Mouse (Mus musculus): ENCODE measurements around the gene Lrrc10b. TPM values are rescaled to one million over a fixed set of nuclear protein-coding genes. Genes with fewer than 3 reads are reported as not detected.

Lrrc10b gene
- polyA plus RNA-seq, 1 experiment from 2014 or later, result 0.59 TPM

DNA sequence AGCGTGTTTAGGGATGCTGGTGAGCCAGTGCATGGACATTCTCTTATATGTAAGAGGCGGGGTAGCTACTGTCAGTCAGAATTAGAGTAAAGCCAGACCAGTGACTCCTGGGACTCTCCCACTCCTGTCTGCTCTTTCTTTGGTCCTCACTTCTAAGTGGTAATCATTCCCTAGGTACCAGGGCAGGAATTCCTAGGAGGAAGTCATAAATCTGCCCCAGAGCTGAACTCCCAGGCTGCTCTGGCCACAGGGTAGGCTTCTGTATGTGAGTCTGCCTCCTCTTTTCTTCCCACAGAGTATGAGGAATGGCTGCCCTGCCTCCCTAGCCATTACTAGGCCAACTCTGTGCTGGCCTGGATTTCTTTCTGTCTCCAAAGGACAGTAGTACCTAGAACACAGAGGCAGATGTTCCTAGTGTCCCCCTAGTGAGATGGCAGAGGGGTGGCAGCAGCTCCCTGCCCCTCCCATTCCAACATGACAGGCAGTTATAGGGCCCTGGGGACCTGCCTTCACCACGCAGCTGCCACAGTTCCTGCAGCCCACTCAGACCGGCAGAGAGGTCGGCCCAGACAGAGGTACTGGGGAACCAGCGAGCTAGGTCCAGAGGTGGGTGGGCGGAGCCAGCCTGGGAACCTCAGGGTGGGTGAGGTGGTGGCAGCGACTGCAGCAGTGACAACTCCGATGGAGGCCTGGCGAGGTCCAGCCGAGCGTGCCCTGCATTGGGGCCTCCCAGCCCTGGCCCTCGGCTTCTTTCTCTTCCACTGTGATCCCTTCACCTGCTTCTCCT lies 31.6 kb downstream of the Lrrc10b start:
- no peak for ATAC-seq (ENCODE audit: insufficient number of reproducible peaks, insufficient read depth, low FRiP score, low TSS enrichment)
- Histone ChIP-seq H3K9ac (no peak overlapping the region), H3K4me3 (no peak overlapping the region), H3K27ac (no peak overlapping the region), H3K4me2 (replicated peaks) (no peak overlapping the region), H3K4me1 (peaks cover 25% of the 10 kb centered on the region), H3K27me3 (peaks cover 36% of the 10 kb centered on the region), H3K36me3 (no peaks in the 10 kb centered on the region), H3K9me3 (no peaks in the 10 kb centered on the region)
- 51% methylated on average over 13 of the region's 13 CpGs for WGBS

DNA sequence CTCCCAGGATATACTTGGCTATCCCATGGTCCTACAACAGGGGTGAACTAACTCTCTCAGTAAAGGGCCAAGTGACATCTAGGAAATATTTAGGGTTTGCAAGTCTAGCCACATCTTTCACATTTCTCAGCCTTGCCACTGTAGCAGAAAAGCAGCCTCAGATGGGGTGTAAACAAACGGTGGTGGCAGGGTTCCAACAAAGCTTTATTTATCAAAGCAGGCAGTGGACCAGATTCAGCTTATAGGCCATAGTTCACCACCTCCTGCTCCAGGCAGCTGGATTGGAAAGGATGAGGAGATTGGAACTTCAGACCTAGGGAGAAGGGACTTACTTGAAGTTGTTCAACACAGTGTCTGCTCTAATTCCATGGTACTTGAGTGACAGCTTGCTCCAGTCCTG lies 32.5 kb downstream of the Lrrc10b start:
- Histone ChIP-seq H3K9me3 (no peaks in the 10 kb centered on the region), H3K27me3 (peaks cover 36% of the 10 kb centered on the region), H3K4me3 (no peak overlapping the region), H3K27ac (no peak overlapping the region), H3K36me3 (no peaks in the 10 kb centered on the region), H3K4me1 (peaks cover 16% of the 10 kb centered on the region), H3K9ac (no peak overlapping the region), H3K4me2 (replicated peaks) (no peak overlapping the region)
- 58% methylated on average over 1 of the region's 1 CpGs for WGBS
- ATAC-seq (ENCODE audit: insufficient number of reproducible peaks, insufficient read depth, low FRiP score, low TSS enrichment), result no peak

DNA sequence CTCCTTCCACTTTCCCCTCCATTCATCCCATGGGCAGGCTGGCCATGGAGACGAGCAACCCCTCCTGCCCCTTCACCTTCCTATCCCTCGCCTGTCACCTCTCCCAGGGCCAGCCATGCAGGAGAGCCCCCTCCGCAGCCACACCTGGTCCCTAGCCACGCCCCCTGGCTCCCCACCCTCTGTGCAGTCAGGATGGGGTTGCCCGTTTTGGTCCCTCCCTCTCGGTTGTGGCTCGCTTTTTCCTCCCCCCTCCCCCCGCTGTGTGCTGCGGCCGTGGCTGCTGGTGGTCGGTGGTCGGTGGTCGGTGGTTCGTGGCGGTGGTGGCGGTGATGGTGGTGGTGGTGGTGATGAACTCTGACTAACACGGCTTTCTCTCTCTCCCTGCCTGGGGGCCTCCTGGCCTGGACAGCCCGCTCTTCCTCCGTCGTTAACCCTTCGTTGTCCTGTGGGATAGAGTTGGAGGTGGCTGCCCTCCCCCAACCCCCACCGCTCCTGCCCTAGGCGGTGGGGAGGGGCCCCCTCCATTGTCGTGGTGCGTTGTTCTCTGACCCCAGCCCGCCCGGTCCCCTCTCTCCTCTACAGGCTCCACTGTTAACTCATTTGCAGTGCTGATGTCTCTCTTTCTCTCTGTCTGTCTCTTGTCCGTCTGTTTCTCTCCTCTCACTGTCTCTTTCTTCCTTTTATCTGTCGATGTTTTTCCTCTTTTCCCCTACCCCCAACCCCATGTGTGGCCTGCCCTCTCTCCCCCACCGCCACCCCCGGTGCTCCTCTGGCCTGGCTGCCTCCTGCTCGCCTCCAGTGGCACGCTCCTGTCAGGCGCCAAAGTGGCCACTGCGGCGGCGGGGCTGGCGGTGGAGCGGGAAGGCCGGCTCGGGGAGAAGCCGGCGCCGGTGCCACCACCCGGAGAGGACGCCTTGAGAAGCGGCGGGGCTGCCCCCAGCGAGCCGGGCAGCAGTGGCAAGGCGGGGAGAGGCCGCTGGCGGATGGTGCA lies 35.0 kb downstream of the Lrrc10b start:
- Histone ChIP-seq H3K4me1 (peaks cover 15% of the 10 kb centered on the region), H3K36me3 (no peaks in the 10 kb centered on the region), H3K27me3 (peaks cover 36% of the 10 kb centered on the region), H3K9ac (peak overlapping the region; percentile 45), H3K4me2 (replicated peaks) (peak overlapping the region; percentile 73), H3K4me3 (peak overlapping the region; percentile 39), H3K9me3 (no peaks in the 10 kb centered on the region), H3K27ac (no peak overlapping the region)
- ATAC-seq (ENCODE audit: insufficient number of reproducible peaks, insufficient read depth, low FRiP score, low TSS enrichment), result no peak
- 1% methylated on average over 50 of the region's 53 CpGs for WGBS

DNA sequence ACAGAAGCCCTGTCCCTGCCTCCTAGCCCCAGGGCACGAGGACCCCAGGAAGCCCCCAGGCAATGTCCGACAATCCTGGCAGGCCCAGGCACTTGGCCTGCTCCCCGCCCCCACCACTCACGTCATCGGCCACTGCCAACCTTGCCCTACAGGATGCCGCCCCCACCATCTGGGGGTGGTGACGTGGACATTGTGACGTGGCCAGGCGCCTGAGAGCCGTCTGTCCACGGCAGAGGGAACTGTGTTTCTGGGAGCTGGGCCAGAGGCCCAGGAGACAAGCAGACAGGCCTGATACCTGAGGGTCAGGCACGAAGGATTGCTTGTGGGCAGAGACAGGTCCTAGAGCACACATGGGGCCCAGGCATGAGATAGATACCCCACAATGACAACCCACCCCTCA lies 39.8 kb downstream of the Lrrc10b start:
- no peak for ATAC-seq (ENCODE audit: insufficient number of reproducible peaks, insufficient read depth, low FRiP score, low TSS enrichment)
- Histone ChIP-seq H3K27ac (no peak overlapping the region), H3K9me3 (no peaks in the 10 kb centered on the region), H3K4me1 (peaks cover 23% of the 10 kb centered on the region), H3K36me3 (no peaks in the 10 kb centered on the region), H3K4me3 (no peak overlapping the region), H3K27me3 (peaks cover 14% of the 10 kb centered on the region), H3K4me2 (replicated peaks) (no peak overlapping the region), H3K9ac (no peak overlapping the region)
- 68% methylated on average over 12 of the region's 12 CpGs for WGBS

DNA sequence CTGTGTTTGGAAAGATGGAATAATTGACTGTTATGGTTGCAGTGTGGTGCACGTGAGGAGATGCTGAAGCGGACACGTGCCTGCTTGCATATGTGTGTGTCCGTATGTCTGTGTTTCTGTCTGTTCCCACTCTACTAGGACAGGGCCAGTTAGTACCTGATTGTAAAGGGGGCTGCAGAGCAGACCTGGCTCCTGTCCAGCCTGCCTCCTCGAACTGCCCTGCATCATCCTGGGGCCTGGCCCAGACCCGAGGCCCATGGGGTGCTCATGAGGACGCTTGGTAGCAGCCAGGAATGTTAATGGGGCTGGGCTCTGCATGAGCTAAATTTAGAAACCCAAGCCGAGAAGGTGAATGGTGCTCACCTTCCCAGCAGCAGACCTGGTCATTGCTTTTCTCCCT lies 40.4 kb downstream of the Lrrc10b start:
- Histone ChIP-seq H3K4me3 (no peak overlapping the region), H3K27me3 (peaks cover 9% of the 10 kb centered on the region), H3K9ac (no peak overlapping the region), H3K36me3 (no peaks in the 10 kb centered on the region), H3K27ac (no peak overlapping the region), H3K9me3 (no peaks in the 10 kb centered on the region), H3K4me2 (replicated peaks) (no peak overlapping the region), H3K4me1 (peaks cover 18% of the 10 kb centered on the region)
- ATAC-seq (ENCODE audit: insufficient number of reproducible peaks, insufficient read depth, low FRiP score, low TSS enrichment), result no peak
- WGBS, result 54% methylated on average over 8 of the region's 8 CpGs

DNA sequence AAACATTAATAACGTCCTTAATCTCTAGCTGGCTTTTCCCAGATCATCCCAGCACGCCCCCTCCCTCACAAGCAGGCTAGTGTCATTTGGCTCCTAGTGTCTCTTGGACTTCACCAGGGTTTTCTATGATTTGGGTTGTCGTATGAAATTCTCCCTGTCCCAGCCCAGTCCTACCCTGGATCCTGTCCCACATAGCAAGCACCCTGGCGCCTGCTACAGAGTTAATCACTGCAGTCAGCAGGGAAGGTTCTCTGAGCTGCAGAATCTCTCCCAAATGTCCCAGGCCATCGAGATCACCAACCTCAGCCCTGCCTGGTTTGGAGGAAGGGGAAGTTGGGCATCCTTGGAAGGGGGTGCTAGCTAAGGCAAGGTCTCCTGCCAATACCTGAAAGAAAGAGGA lies 41.8 kb downstream of the Lrrc10b start:
- H3K4me2 ChIP-seq (replicated peaks), result no peak overlapping the region
- peaks cover 14% of the 10 kb centered on the region for H3K4me1 ChIP-seq
- H3K27ac ChIP-seq, result no peak overlapping the region
- 68% methylated on average over 5 of the region's 5 CpGs for WGBS
- no peaks in the 10 kb centered on the region for H3K27me3 ChIP-seq
- no peaks in the 10 kb centered on the region for H3K36me3 ChIP-seq
- H3K9me3 ChIP-seq, result no peaks in the 10 kb centered on the region
- no peak overlapping the region for H3K4me3 ChIP-seq
- no peak for ATAC-seq (ENCODE audit: insufficient number of reproducible peaks, insufficient read depth, low FRiP score, low TSS enrichment)
- no peak overlapping the region for H3K9ac ChIP-seq

DNA sequence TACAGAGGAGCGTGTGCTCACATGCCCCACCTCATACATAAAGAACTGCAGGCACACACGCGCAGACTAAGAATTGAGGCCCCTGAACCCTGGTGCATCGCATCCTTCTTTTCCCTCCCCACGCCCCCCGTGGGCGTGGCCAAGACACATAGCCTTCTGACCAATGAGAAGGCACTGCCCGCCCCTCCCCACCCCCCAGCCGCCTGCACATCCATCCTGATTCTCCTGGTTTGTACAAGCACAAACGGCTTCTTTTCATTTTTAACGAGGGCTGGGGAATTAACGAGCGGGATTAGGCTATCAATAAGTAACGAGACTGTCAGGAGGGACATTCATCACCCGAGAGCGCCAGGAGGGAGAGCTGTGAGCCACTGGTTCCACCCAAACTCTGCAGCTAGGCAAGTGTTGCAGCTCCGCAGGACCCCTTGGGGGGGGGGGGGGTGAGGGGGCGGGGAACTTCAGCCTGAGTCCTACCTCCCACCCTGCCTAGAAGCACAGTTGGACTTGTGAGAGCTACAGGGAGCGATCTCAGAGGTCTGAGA lies 43.5 kb downstream of the Lrrc10b start:
- Histone ChIP-seq H3K36me3 (no peaks in the 10 kb centered on the region), H3K9ac (peak overlapping the region; percentile 21), H3K27me3 (no peaks in the 10 kb centered on the region), H3K9me3 (no peaks in the 10 kb centered on the region), H3K4me2 (replicated peaks) (peak overlapping the region; percentile 55), H3K27ac (no peak overlapping the region), H3K4me1 (peaks cover 14% of the 10 kb centered on the region), H3K4me3 (peak overlapping the region; percentile 34)
- peak; percentile 69 for ATAC-seq (ENCODE audit: insufficient number of reproducible peaks, insufficient read depth, low FRiP score, low TSS enrichment)
- WGBS, result under 1% methylated on average over 19 of the region's 19 CpGs

Other genes starting within 250 kb of the Lrrc10b start
- 1.9 and 2.5 TPM in 2 replicates for gene Myrf, start 216.7 kb downstream of the Lrrc10b start, polyA plus RNA-seq (2016; fragmentation: Nextera tagmentation; extraction: Ambion mirVana)
- gene Dagla, start 152.6 kb downstream of the Lrrc10b start, polyA plus RNA-seq (2016; fragmentation: Nextera tagmentation; extraction: Ambion mirVana), result 3.0 and 3.1 TPM in 2 replicates
- 0.71 and 2.1 TPM in 2 replicates for gene Syt7, start 68.4 kb downstream of the Lrrc10b start, polyA plus RNA-seq (2016; fragmentation: Nextera tagmentation; extraction: Ambion mirVana)
- 0.14 and 0.17 TPM in 2 replicates for gene Ppp1r32, start 25.5 kb upstream of the Lrrc10b start, polyA plus RNA-seq (2016; fragmentation: Nextera tagmentation; extraction: Ambion mirVana)
- gene Cpsf7, start 67.8 kb upstream of the Lrrc10b start, polyA plus RNA-seq (2016; fragmentation: Nextera tagmentation; extraction: Ambion mirVana), result 49.8 and 52.0 TPM in 2 replicates
- gene Sdhaf2, start 68.7 kb upstream of the Lrrc10b start, polyA plus RNA-seq (2016; fragmentation: Nextera tagmentation; extraction: Ambion mirVana), result 57.0 and 58.8 TPM in 2 replicates
- 61.7 and 62.5 TPM in 2 replicates for gene Tmem216, start 98.8 kb upstream of the Lrrc10b start, polyA plus RNA-seq (2016; fragmentation: Nextera tagmentation; extraction: Ambion mirVana)
- 15.1 and 16.5 TPM in 2 replicates for gene Cyb561a3, start 119.7 kb upstream of the Lrrc10b start, polyA plus RNA-seq (2016; fragmentation: Nextera tagmentation; extraction: Ambion mirVana)
- gene Tmem138, start 119.9 kb upstream of the Lrrc10b start, polyA plus RNA-seq (2016; fragmentation: Nextera tagmentation; extraction: Ambion mirVana), result 38.7 and 40.3 TPM in 2 replicates
- gene Ddb1, start 147.9 kb upstream of the Lrrc10b start, polyA plus RNA-seq (2016; fragmentation: Nextera tagmentation; extraction: Ambion mirVana), result 433 and 434 TPM in 2 replicates
- 19.3 and 19.6 TPM in 2 replicates for gene Tkfc, start 148.2 kb upstream of the Lrrc10b start, polyA plus RNA-seq (2016; fragmentation: Nextera tagmentation; extraction: Ambion mirVana)
- 2.1 and 2.6 TPM in 2 replicates for gene Vwce, start 176.7 kb upstream of the Lrrc10b start, polyA plus RNA-seq (2016; fragmentation: Nextera tagmentation; extraction: Ambion mirVana)
- gene Pga5, start 220.6 kb upstream of the Lrrc10b start, polyA plus RNA-seq (2016; fragmentation: Nextera tagmentation; extraction: Ambion mirVana), result not detected in 2 replicates
- gene Vps37c, start 231.3 kb upstream of the Lrrc10b start, polyA plus RNA-seq (2016; fragmentation: Nextera tagmentation; extraction: Ambion mirVana), result 34.9 and 35.0 TPM in 2 replicates

Data from embryonic facial prominence, embryonic 12.5 days (tissue).